Mouse (Mus musculus): ENCODE data around the gene Cep135. TPM values are rescaled to one million over a fixed set of nuclear protein-coding genes. Genes with fewer than 3 reads are reported as not detected.

Gene Cep135
- polyA plus RNA-seq, 1 experiment from 2014 or later, result 1.9 TPM

DNA sequence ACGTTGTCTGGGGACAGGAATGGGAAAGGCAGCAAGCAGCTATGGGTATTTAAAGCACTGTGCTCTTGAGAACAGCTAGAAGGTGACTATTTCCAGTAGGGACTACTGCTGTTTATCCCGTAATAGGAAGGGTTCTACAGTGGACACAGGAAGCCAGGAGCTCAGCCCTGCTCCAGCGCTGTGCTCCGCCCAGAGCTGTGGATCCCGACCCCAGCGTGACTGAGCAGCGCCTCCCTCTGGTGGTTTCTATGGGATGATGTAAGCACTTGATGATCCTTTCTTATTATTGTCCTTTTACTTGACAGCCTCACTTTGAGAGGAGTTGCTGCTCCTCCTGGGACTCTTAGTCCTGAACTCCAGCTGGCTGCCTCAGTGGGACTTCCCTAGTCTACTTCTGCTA, 14.2 kb upstream of the Cep135 start:
- no peak for TF ChIP-seq CTCF (IDR thresholded peaks at IDR 0.05; ENCODE audit: low read depth)
- WGBS, result 67% methylated on average over 7 of the region's 7 CpGs
- H3K4me1 ChIP-seq (replicated peaks; ENCODE audit: control insufficient read depth, insufficient read depth, low read length), result no peaks in the 10 kb centered on the region

DNA sequence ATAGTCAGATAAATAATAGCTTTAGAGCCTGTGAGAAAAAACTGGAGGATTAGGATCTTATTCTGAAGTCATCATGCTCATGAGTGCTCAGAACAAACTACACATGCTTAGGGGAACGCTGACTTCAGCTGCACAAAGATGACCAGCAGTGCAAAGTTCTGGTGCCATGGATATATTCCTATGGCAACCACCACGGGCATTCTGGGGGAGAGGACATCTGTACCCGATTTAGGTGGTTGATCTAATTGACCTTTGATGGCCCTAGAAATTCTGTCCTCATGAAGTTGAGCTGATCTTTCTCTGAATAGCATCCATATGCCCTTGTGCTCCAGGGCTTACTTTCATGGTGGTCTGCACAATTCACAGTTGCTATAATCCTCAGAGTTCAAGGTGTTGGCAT, 11.5 kb upstream of the Cep135 start:
- no peak overlapping the region for H3K27ac ChIP-seq (ENCODE audit: low read depth, low read length)
- no peak overlapping the region for H3K4me2 ChIP-seq (replicated peaks; ENCODE audit: low read depth)
- no peak overlapping the region for H3K4me3 ChIP-seq (ENCODE audit: low read depth, low read length)
- no peak overlapping the region for H3K9ac ChIP-seq (ENCODE audit: low read depth, low read length)
- H3K27me3 ChIP-seq (replicated peaks; ENCODE audit: control insufficient read depth, insufficient read depth, low read length), result no peaks in the 10 kb centered on the region
- no peak for ATAC-seq
- TF ChIP-seq CTCF (IDR thresholded peaks at IDR 0.05; ENCODE audit: low read depth), result no peak
- no peaks in the 10 kb centered on the region for H3K4me1 ChIP-seq (replicated peaks; ENCODE audit: control insufficient read depth, insufficient read depth, low read length)
- WGBS, result 86% methylated on average over 3 of the region's 3 CpGs
- no peaks in the 10 kb centered on the region for H3K9me3 ChIP-seq (ENCODE audit: control insufficient read depth)
- no peaks in the 10 kb centered on the region for H3K36me3 ChIP-seq (ENCODE audit: control insufficient read depth, insufficient read depth)

More for the DNA sequence above, 14.2 kb upstream of the Cep135 start:
- H3K36me3 ChIP-seq (ENCODE audit: control insufficient read depth, insufficient read depth), result peaks cover 8% of the 10 kb centered on the region
- H3K4me2 ChIP-seq (replicated peaks; ENCODE audit: low read depth), result no peak overlapping the region
- H3K9ac ChIP-seq (ENCODE audit: low read depth, low read length), result no peak overlapping the region
- no peak for ATAC-seq
- no peaks in the 10 kb centered on the region for H3K27me3 ChIP-seq (replicated peaks; ENCODE audit: control insufficient read depth, insufficient read depth, low read length)
- no peak overlapping the region for H3K27ac ChIP-seq (ENCODE audit: low read depth, low read length)
- no peak overlapping the region for H3K4me3 ChIP-seq (ENCODE audit: low read depth, low read length)
- H3K9me3 ChIP-seq (ENCODE audit: control insufficient read depth), result no peaks in the 10 kb centered on the region

DNA sequence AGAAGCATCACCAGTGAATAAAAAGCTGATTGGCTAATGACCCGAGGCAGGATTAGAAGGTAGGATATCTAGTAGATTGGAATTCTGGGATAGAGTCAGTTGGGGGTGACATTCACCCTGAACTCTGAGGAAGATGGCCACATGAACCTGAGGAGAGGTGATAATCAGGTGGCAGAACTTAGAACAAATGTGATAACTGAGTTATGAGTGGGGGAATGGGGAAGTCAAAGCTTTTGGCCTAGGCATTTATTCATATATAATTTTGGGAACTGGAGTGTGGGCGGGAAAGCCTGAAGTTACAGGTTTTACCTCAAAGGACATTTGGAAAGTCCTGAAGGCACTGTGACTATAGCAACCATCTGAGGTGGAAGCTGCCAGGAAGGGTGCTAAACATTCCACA, 3.1 kb upstream of the Cep135 start:
- TF ChIP-seq CTCF (IDR thresholded peaks at IDR 0.05; ENCODE audit: low read depth), result no peak
- WGBS, result 85% methylated on average over 2 of the region's 2 CpGs
- Histone ChIP-seq H3K4me3 (ENCODE audit: low read depth, low read length) (no peak overlapping the region), H3K9me3 (ENCODE audit: control insufficient read depth) (no peaks in the 10 kb centered on the region), H3K4me1 (replicated peaks; ENCODE audit: control insufficient read depth, insufficient read depth, low read length) (no peaks in the 10 kb centered on the region), H3K36me3 (ENCODE audit: control insufficient read depth, insufficient read depth) (no peaks in the 10 kb centered on the region), H3K9ac (ENCODE audit: low read depth, low read length) (no peak overlapping the region), H3K4me2 (replicated peaks; ENCODE audit: low read depth) (no peak overlapping the region), H3K27me3 (replicated peaks; ENCODE audit: control insufficient read depth, insufficient read depth, low read length) (no peaks in the 10 kb centered on the region), H3K27ac (ENCODE audit: low read depth, low read length) (no peak overlapping the region)
- ATAC-seq, result no peak

DNA sequence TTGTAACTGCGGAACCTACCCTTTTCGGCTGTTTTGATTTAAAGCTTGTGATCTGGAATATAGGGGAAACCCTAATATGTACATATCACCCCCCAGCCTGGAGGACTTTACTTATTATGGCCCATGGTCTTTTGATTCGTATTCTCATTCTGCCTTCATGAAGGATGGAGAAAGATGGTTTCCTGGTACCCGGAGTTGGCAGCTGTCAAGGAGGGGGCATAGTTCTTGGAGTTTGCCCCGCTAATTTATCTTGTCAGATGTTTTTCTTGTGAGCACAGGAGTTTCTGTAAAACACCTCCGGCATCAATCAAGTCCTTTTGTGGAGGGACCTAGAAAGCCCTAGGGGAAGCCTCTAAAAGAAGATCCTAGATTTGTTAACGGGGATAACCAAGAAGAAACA, 813 bp downstream of the Cep135 start:
- no peak for ATAC-seq
- 7% methylated on average over 7 of the region's 7 CpGs for WGBS
- no peaks in the 10 kb centered on the region for H3K4me1 ChIP-seq (replicated peaks; ENCODE audit: control insufficient read depth, insufficient read depth, low read length)
- H3K27ac ChIP-seq (ENCODE audit: low read depth, low read length), result peak overlapping the region; percentile 82; the same call in 1 of the 2 replicates
- H3K36me3 ChIP-seq (ENCODE audit: control insufficient read depth, insufficient read depth), result peaks cover 14% of the 10 kb centered on the region
- peak overlapping the region; percentile 85 for H3K4me3 ChIP-seq (ENCODE audit: low read depth, low read length)
- H3K9me3 ChIP-seq (ENCODE audit: control insufficient read depth), result no peaks in the 10 kb centered on the region
- no peak for TF ChIP-seq CTCF (IDR thresholded peaks at IDR 0.05; ENCODE audit: low read depth)
- peak overlapping the region; percentile 74 for H3K9ac ChIP-seq (ENCODE audit: low read depth, low read length)
- H3K27me3 ChIP-seq (replicated peaks; ENCODE audit: control insufficient read depth, insufficient read depth, low read length), result no peaks in the 10 kb centered on the region
- H3K4me2 ChIP-seq (replicated peaks; ENCODE audit: low read depth), result peak overlapping the region; percentile 64

DNA sequence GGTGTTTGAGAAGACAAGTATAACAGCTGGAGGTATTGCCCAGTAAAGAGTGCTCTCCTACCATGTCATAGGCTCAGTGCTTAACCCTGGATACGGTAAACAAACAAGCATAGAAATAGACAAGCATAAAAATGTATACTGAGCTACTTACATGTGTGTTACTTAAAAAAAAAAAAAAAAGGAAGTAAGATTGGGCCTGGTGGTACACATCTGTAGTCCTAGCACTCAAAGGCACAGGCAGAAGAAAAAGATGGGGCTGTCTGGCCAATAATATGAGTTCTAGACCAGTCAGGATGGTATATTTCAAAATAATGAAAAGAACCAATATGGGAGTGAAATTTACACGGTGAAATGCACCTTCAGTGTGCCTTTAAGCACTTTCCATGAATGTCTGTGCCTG, 1.5 kb downstream of the Cep135 start:
- Histone ChIP-seq H3K9me3 (ENCODE audit: control insufficient read depth) (no peaks in the 10 kb centered on the region), H3K27ac (ENCODE audit: low read depth, low read length) (no peak overlapping the region), H3K4me3 (ENCODE audit: low read depth, low read length) (no peak overlapping the region), H3K4me2 (replicated peaks; ENCODE audit: low read depth) (no peak overlapping the region), H3K9ac (ENCODE audit: low read depth, low read length) (no peak overlapping the region), H3K27me3 (replicated peaks; ENCODE audit: control insufficient read depth, insufficient read depth, low read length) (no peaks in the 10 kb centered on the region), H3K4me1 (replicated peaks; ENCODE audit: control insufficient read depth, insufficient read depth, low read length) (no peaks in the 10 kb centered on the region), H3K36me3 (ENCODE audit: control insufficient read depth, insufficient read depth) (peaks cover 20% of the 10 kb centered on the region)
- 79% methylated on average over 2 of the region's 2 CpGs for WGBS
- TF ChIP-seq CTCF (IDR thresholded peaks at IDR 0.05; ENCODE audit: low read depth), result no peak
- no peak for ATAC-seq

DNA sequence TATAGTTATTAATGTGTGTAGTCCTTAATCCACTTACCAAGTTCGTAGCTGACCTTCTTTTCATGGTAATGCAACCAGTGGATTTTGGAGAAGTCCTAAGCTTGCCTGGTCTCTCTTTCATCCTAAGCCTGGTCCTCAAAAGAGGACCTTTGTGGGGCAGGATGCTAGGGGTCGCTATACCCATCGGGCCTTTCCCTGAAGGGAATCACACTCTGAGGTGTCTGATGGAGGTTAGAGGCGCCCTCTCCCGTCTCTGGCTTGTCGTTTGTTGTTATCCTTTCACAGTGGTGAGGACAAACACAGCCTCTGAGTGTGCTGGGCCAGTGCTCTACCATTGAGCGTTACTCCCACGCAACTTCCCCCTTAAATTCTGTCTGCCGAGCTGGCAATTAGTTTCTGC, 3.4 kb downstream of the Cep135 start:
- Histone ChIP-seq H3K36me3 (ENCODE audit: control insufficient read depth, insufficient read depth) (peaks cover 30% of the 10 kb centered on the region), H3K4me1 (replicated peaks; ENCODE audit: control insufficient read depth, insufficient read depth, low read length) (no peaks in the 10 kb centered on the region), H3K27ac (ENCODE audit: low read depth, low read length) (no peak overlapping the region), H3K4me2 (replicated peaks; ENCODE audit: low read depth) (no peak overlapping the region), H3K9me3 (ENCODE audit: control insufficient read depth) (no peaks in the 10 kb centered on the region), H3K27me3 (replicated peaks; ENCODE audit: control insufficient read depth, insufficient read depth, low read length) (no peaks in the 10 kb centered on the region), H3K4me3 (ENCODE audit: low read depth, low read length) (no peak overlapping the region), H3K9ac (ENCODE audit: low read depth, low read length) (no peak overlapping the region)
- ATAC-seq, result no peak
- no peak for TF ChIP-seq CTCF (IDR thresholded peaks at IDR 0.05; ENCODE audit: low read depth)
- WGBS, result 68% methylated on average over 9 of the region's 9 CpGs
